Mouse (Mus musculus): ENCODE measurements around the gene Traip.

Gene Traip

GRCm38 (mm10) chr9:107935374-107935773, 14.6 kb upstream of the Traip start, which contains the start of gene Camkv:
TSS of gene Camkv (plus strand) at chr9:107935674.
- DNase-seq, result no peak

GRCm38 (mm10) chr9:107935790-107936214, 14.1 kb upstream of the Traip start:
- DNase-seq, result no peak

GRCm38 (mm10) chr9:107936215-107936822, 13.6 kb upstream of the Traip start:
- no peak for DNase-seq

GRCm38 (mm10) chr9:107936831-107937230, 13.1 kb upstream of the Traip start:
- DNase-seq, result no peak

- DNase-seq, result no peak
Measured at GRCm38 (mm10) chr9:107947241-107948194, 2.4 kb upstream of the Traip start.

GRCm38 (mm10) chr9:107949184-107949921, 583 bp upstream of the Traip start:
- DNase-seq, result no peak

GRCm38 (mm10) chr9:107950460-107951355, 772 bp downstream of the Traip start:
- peak; percentile 97 for DNase-seq

- DNase-seq, result no peak
Measured at GRCm38 (mm10) chr9:107955613-107956289, 5.8 kb downstream of the Traip start.

GRCm38 (mm10) chr9:107957141-107957540, 7.2 kb downstream of the Traip start:
- no peak for DNase-seq

- no peak for DNase-seq
Measured at GRCm38 (mm10) chr9:107959896-107960295, 10.0 kb downstream of the Traip start.

- no peak for DNase-seq
Measured at GRCm38 (mm10) chr9:107960928-107961327, 11.0 kb downstream of the Traip start.

- DNase-seq, result no peak
Measured at GRCm38 (mm10) chr9:107961351-107961762, 11.4 kb downstream of the Traip start.

- DNase-seq, result no peak
Measured at GRCm38 (mm10) chr9:107961881-107962280, 11.9 kb downstream of the Traip start.

- DNase-seq, result no peak
Measured at GRCm38 (mm10) chr9:107962916-107963315, 13.0 kb downstream of the Traip start.

- DNase-seq, result peak; percentile 88
Measured at GRCm38 (mm10) chr9:107963700-107964099, 13.8 kb downstream of the Traip start.

GRCm38 (mm10) chr9:107964681-107965080, 14.7 kb downstream of the Traip start:
- no peak for DNase-seq

GRCm38 (mm10) chr9:107966676-107967075, 16.7 kb downstream of the Traip start:
- no peak for DNase-seq

- DNase-seq, result peak; percentile 44
Measured at GRCm38 (mm10) chr9:107967437-107967836, 17.5 kb downstream of the Traip start.

- no peak for DNase-seq
Measured at GRCm38 (mm10) chr9:107968531-107968930, 18.6 kb downstream of the Traip start.

GRCm38 (mm10) chr9:107970311-107970710, 20.4 kb downstream of the Traip start:
- no peak for DNase-seq
